Mouse (Mus musculus) liver, embryonic 11.5 days (tissue): ENCODE measurements at regions not wholly inside any gene's neighbourhood (a gene's known extent, or its start where the extent isn't known, plus 50 kb on each side); places are given as distances from the start of the nearest gene placed in this dataset.

Source experiments
- ATAC-seq: fragments of 200-750 bp; cut with Nextera tagmentation; replicated peaks from 2 replicates; pipeline ENCODE4 v1.8.0; 2017; ENCODE audit warnings: moderate number of reproducible peaks, mild to moderate bottlenecking, moderate TSS enrichment, moderate library complexity; ENCODE audit not compliant: low FRiP score
- DNase-seq: peaks from one replicate; pipeline ENCODE4 v3.0.0-alpha.2; 2017; ENCODE audit warnings: low spot score
- H3K27ac ChIP-seq: fragments of 300-500 bp; sonication (generic); 2 replicates; pipeline ENCODE4 v1.5.1; 2014; ENCODE audit warnings: mild to moderate bottlenecking, low read depth, low read length, control low read depth
- H3K27me3 ChIP-seq: fragments of 300-500 bp; sonication (generic); replicated peaks from 2 replicates; pipeline ENCODE4 v1.6.1; 2014; ENCODE audit warnings: low read length, mixed read lengths; ENCODE audit not compliant: control insufficient read depth, insufficient read depth
- H3K36me3 ChIP-seq: fragments of 300-500 bp; sonication (generic); 2 replicates; pipeline ENCODE4 v1.6.1; 2014; ENCODE audit warnings: mild to moderate bottlenecking, low read length, moderate library complexity, mixed read lengths; ENCODE audit not compliant: control insufficient read depth, insufficient read depth
- H3K4me1 ChIP-seq: fragments of 300-500 bp; sonication (generic); replicated peaks from 2 replicates; pipeline ENCODE4 v1.6.1; 2014; ENCODE audit warnings: low read length, mixed read lengths; ENCODE audit not compliant: control insufficient read depth, insufficient read depth
- H3K4me2 ChIP-seq: fragments of 300-500 bp; sonication (generic); 2 replicates; pipeline ENCODE4 v1.6.1; 2014; ENCODE audit warnings: mild to moderate bottlenecking, control low read depth, moderate library complexity
- H3K4me3 ChIP-seq: fragments of 300-500 bp; sonication (generic); 2 replicates; pipeline ENCODE4 v1.5.1; 2014; ENCODE audit warnings: low read depth, low read length, control low read depth
- H3K9ac ChIP-seq: fragments of 300-500 bp; sonication (generic); 2 replicates; pipeline ENCODE4 v1.6.1; 2014; ENCODE audit warnings: low read depth, low read length, control low read depth
- H3K9me3 ChIP-seq: fragments of 300-500 bp; sonication (generic); 2 replicates; pipeline ENCODE4 v1.6.1; 2016; ENCODE audit warnings: low read length, inconsistent platforms, mixed read lengths; ENCODE audit not compliant: control insufficient read depth
- WGBS: fragments of 180-500 bp; shearing (Covaris S2); extraction: QIAGEN DNeasy Blood & Tissue Kit; methylation state at CpG from one replicate; pipeline ENCODE4 v1.1.7; 2014; 5-methylcytosine and 5-hydroxymethylcytosine counted together

- Histone ChIP-seq H3K27me3 (no peaks in the 10 kb centered on the region), H3K4me3 (no peak overlapping the region), H3K4me1 (no peaks in the 10 kb centered on the region), H3K9me3 (no peaks in the 10 kb centered on the region), H3K4me2 (no peak overlapping the region), H3K9ac (no peak overlapping the region), H3K36me3 (no peaks in the 10 kb centered on the region), H3K27ac (no peak overlapping the region)
- no peak for ATAC-seq
- 70% methylated on average over 2 of the region's 2 CpGs for WGBS
- no peak for DNase-seq
Observed at GRCm38 (mm10) chr2:84042793-84043192, 52.4 kb downstream of the Gm13691 start.

- 70% methylated on average over 9 of the region's 9 CpGs for WGBS
- H3K9me3 ChIP-seq = no peaks in the 10 kb centered on the region
- no peaks in the 10 kb centered on the region for H3K36me3 ChIP-seq
- peaks cover 9% of the 10 kb centered on the region for H3K4me1 ChIP-seq
- H3K4me3 ChIP-seq = no peak overlapping the region
- ATAC-seq (no peak), DNase-seq (no peak)
- no peaks in the 10 kb centered on the region for H3K27me3 ChIP-seq
- H3K4me2 ChIP-seq = no peak overlapping the region
- H3K27ac ChIP-seq = no peak overlapping the region
- no peak overlapping the region for H3K9ac ChIP-seq
Observed at GRCm38 (mm10) chr2:84048398-84049140, 58.2 kb downstream of the Gm13691 start.

GRCm38 (mm10) chr2:84051883-84052331 lies 61.6 kb downstream of the Gm13691 start:
- Histone ChIP-seq H3K27ac (peak overlapping the region; percentile 91), H3K4me2 (peak overlapping the region; percentile 43), H3K27me3 (no peaks in the 10 kb centered on the region), H3K4me1 (peaks cover 9% of the 10 kb centered on the region), H3K9me3 (no peaks in the 10 kb centered on the region), H3K4me3 (no peak overlapping the region), H3K9ac (no peak overlapping the region), H3K36me3 (no peaks in the 10 kb centered on the region)
- peak; percentile 98 for ATAC-seq
- WGBS = 19% methylated on average over 3 of the region's 3 CpGs
- no peak for DNase-seq

GRCm38 (mm10) chr2:84059246-84059645 lies 68.9 kb downstream of the Gm13691 start:
- Histone ChIP-seq H3K27ac (peak overlapping the region; percentile 21; the same call in 1 of the 2 replicates), H3K4me3 (no peak overlapping the region)
- WGBS = 61% methylated on average over 7 of the region's 7 CpGs

GRCm38 (mm10) chr2:84061221-84061620 lies 70.9 kb downstream of the Gm13691 start:
- Histone ChIP-seq H3K4me3 (no peak overlapping the region), H3K36me3 (no peaks in the 10 kb centered on the region), H3K9ac (no peak overlapping the region), H3K4me1 (no peaks in the 10 kb centered on the region), H3K9me3 (no peaks in the 10 kb centered on the region), H3K27me3 (no peaks in the 10 kb centered on the region), H3K4me2 (no peak overlapping the region), H3K27ac (no peak overlapping the region)
- WGBS = 81% methylated on average over 1 of the region's 1 CpGs
- no peak for ATAC-seq
- DNase-seq = no peak

More at GRCm38 (mm10) chr2:84059246-84059645, 68.9 kb downstream of the Gm13691 start:
- no peaks in the 10 kb centered on the region for H3K9me3 ChIP-seq
- no peaks in the 10 kb centered on the region for H3K36me3 ChIP-seq
- ATAC-seq (peak; percentile 83), DNase-seq (no peak)
- H3K4me2 ChIP-seq = 0 out of 2 replicates have a peak overlapping the region, but pooled peaks have one; percentile 5
- H3K9ac ChIP-seq = no peak overlapping the region
- H3K27me3 ChIP-seq = no peaks in the 10 kb centered on the region
- no peaks in the 10 kb centered on the region for H3K4me1 ChIP-seq

GRCm38 (mm10) chr2:84064371-84064770 lies 74.0 kb downstream of the Gm13691 start:
- WGBS = 45% methylated on average over 2 of the region's 2 CpGs
- no peaks in the 10 kb centered on the region for H3K27me3 ChIP-seq
- ATAC-seq = no peak

DNA sequence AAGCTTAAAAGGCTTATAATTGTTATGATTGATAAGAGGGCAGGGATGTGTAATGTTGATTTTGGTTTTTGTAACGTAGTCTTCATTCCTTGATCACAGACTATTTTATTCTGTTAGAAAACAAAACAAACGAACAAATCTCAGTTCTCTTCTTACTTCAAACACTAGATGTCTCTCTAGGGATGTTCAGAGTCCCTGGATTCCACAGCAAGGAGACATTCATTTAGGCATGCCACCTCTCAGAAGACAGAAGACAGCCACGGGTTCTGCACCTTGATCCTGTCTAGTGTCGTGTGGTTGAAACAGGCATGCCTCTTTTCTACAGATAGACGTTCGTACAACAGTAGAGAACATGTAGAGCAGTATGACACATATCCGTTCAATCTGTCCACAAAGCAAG lies 74.7 kb downstream of the Gm13691 start:
- WGBS = 67% methylated on average over 7 of the region's 7 CpGs
- H3K9ac ChIP-seq = no peak overlapping the region
- no peak overlapping the region for H3K4me3 ChIP-seq
- no peaks in the 10 kb centered on the region for H3K4me1 ChIP-seq
- no peaks in the 10 kb centered on the region for H3K36me3 ChIP-seq
- no peaks in the 10 kb centered on the region for H3K9me3 ChIP-seq
- no peaks in the 10 kb centered on the region for H3K27me3 ChIP-seq
- H3K27ac ChIP-seq = no peak overlapping the region
- no peak for DNase-seq
- no peak overlapping the region for H3K4me2 ChIP-seq
- no peak for ATAC-seq

More at GRCm38 (mm10) chr2:84064371-84064770, 74.0 kb downstream of the Gm13691 start:
- Histone ChIP-seq H3K4me2 (no peak overlapping the region), H3K27ac (no peak overlapping the region), H3K9ac (no peak overlapping the region), H3K36me3 (no peaks in the 10 kb centered on the region), H3K4me1 (no peaks in the 10 kb centered on the region), H3K9me3 (no peaks in the 10 kb centered on the region), H3K4me3 (no peak overlapping the region)
- DNase-seq = no peak

- H3K27ac ChIP-seq = no peak overlapping the region
- no peaks in the 10 kb centered on the region for H3K27me3 ChIP-seq
- 68% methylated on average over 2 of the region's 2 CpGs for WGBS
- no peaks in the 10 kb centered on the region for H3K9me3 ChIP-seq
- H3K36me3 ChIP-seq = no peaks in the 10 kb centered on the region
- no peak overlapping the region for H3K4me2 ChIP-seq
- no peak overlapping the region for H3K9ac ChIP-seq
- ATAC-seq (0 out of 2 replicates have a peak, but pooled peaks have one; percentile 38), DNase-seq (no peak)
- no peak overlapping the region for H3K4me3 ChIP-seq
- no peaks in the 10 kb centered on the region for H3K4me1 ChIP-seq
Observed at GRCm38 (mm10) chr2:84065749-84066148, 75.4 kb downstream of the Gm13691 start.

- H3K27me3 ChIP-seq = no peaks in the 10 kb centered on the region
- no peak overlapping the region for H3K27ac ChIP-seq
- H3K9ac ChIP-seq = no peak overlapping the region
- H3K4me3 ChIP-seq = no peak overlapping the region
- ATAC-seq (no peak), DNase-seq (no peak)
- no peaks in the 10 kb centered on the region for H3K9me3 ChIP-seq
- H3K4me1 ChIP-seq = no peaks in the 10 kb centered on the region
- 73% methylated on average over 3 of the region's 3 CpGs for WGBS
- no peak overlapping the region for H3K4me2 ChIP-seq
- H3K36me3 ChIP-seq = no peaks in the 10 kb centered on the region
Observed at GRCm38 (mm10) chr2:84066151-84066693, 75.9 kb downstream of the Gm13691 start.
